Mouse (Mus musculus) neural tube, embryonic 12.5 days (tissue): ENCODE measurements around the gene Fhad1. TPM values are rescaled to one million over a fixed set of nuclear protein-coding genes. Genes with fewer than 3 reads are reported as not detected.

ENCODE experiments used
- ATAC-seq: fragments of 200-750 bp; cut with Nextera tagmentation; 2 replicates; pipeline ENCODE4 v1.8.0; 2017; ENCODE audit warnings: low read depth, mild to moderate bottlenecking, moderate TSS enrichment, moderate library complexity; ENCODE audit not compliant: low FRiP score
- H3K27ac ChIP-seq: fragments of 300-500 bp; sonication (generic); 2 replicates; pipeline ENCODE4 v1.5.1; 2016
- H3K27me3 ChIP-seq: fragments of 300-500 bp; sonication (generic); replicated peaks from 2 replicates; pipeline ENCODE4 v1.6.1; 2016; ENCODE audit warnings: mild to moderate bottlenecking
- H3K36me3 ChIP-seq: fragments of 300-500 bp; sonication (generic); 2 replicates; pipeline ENCODE4 v1.6.1; 2016; ENCODE audit warnings: mild to moderate bottlenecking
- H3K4me1 ChIP-seq: fragments of 300-500 bp; sonication (generic); 2 replicates; pipeline ENCODE4 v1.6.1; 2016
- H3K4me2 ChIP-seq: fragments of 300-500 bp; sonication (generic); replicated peaks from 2 replicates; pipeline ENCODE4 v1.6.1; 2016; ENCODE audit warnings: mild to moderate bottlenecking
- H3K4me3 ChIP-seq: fragments of 300-500 bp; sonication (generic); 2 replicates; pipeline ENCODE4 v1.5.1; 2016
- H3K9ac ChIP-seq: fragments of 300-500 bp; sonication (generic); 2 replicates; pipeline ENCODE4 v1.6.1; 2016; ENCODE audit warnings: mild to moderate bottlenecking
- H3K9me3 ChIP-seq: fragments of 300-500 bp; sonication (generic); 2 replicates; pipeline ENCODE4 v1.6.1; 2016; ENCODE audit warnings: mild to moderate bottlenecking
- WGBS: fragments of 180-500 bp; shearing (Covaris S2); methylation state at CpG from one replicate; pipeline ENCODE4 v1.1.7; 2016; 5-methylcytosine and 5-hydroxymethylcytosine counted together
- polyA plus RNA-seq: library from polyadenylated mRNA; unstranded; fragments of >200 nt; fragmentation: Nextera tagmentation; extraction: Ambion mirVana; gene quantifications from 2 replicates; pipeline ENCODE4 v1.2.1, GENCODE M21; 2016

Fhad1 gene
- polyA plus RNA-seq, 1 experiment from 2014 or later, result 4.1 TPM

- no peak for ATAC-seq
- 79% methylated on average over 5 of the region's 5 CpGs for WGBS
- Histone ChIP-seq H3K9me3 (no peaks in the 10 kb centered on the region), H3K4me2 (no peak overlapping the region), H3K4me1 (no peaks in the 10 kb centered on the region), H3K4me3 (no peak overlapping the region), H3K27ac (no peak overlapping the region), H3K27me3 (no peaks in the 10 kb centered on the region), H3K9ac (no peak overlapping the region), H3K36me3 (no peaks in the 10 kb centered on the region)
Measured at GRCm38 (mm10) chr4:141993347-141994061, 21.4 kb downstream of the Fhad1 start.

DNA sequence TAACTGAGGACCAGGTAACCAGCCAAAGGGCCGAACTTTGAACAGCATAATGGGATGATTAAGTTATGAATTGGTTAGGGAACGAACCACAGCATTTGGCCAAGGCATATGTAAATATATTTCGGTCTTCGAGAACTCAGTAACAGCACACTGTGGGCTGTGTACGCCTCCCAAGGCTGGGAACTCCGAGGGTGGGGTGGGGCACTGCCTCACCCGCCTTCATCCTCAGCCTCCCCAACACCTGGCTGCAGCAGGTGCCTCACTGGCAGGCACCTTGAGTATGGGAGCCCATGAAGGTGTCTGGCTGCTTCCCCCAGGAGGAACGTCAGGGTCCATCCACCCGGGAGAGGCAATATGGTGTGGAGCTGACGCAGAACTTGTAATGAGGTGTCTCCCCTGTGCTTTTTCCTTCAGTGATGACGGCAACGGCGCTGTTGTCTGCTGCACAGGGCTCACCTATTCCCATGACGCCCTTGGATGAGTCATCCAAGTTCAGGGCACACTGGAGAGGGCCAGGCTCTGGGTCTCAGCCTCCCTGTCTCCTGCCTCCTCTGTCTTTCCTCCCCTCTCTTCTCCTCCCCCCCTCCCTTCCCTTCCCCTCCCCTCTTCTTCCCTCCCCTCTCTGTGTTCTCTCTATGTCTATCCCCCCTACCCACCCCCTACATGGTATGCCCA, 22.2 kb downstream of the Fhad1 start:
- ATAC-seq, result no peak
- Histone ChIP-seq H3K4me1 (no peaks in the 10 kb centered on the region), H3K9me3 (no peaks in the 10 kb centered on the region), H3K27me3 (no peaks in the 10 kb centered on the region), H3K36me3 (no peaks in the 10 kb centered on the region), H3K4me3 (no peak overlapping the region), H3K9ac (no peak overlapping the region), H3K4me2 (no peak overlapping the region), H3K27ac (no peak overlapping the region)
- 82% methylated on average over 14 of the region's 14 CpGs for WGBS

- no peak for ATAC-seq
- WGBS, result 91% methylated on average over 1 of the region's 1 CpGs
- Histone ChIP-seq H3K36me3 (no peaks in the 10 kb centered on the region), H3K9me3 (no peaks in the 10 kb centered on the region), H3K4me2 (no peak overlapping the region), H3K27ac (no peak overlapping the region), H3K4me1 (no peaks in the 10 kb centered on the region), H3K27me3 (no peaks in the 10 kb centered on the region), H3K9ac (no peak overlapping the region), H3K4me3 (no peak overlapping the region)
Measured at GRCm38 (mm10) chr4:141988178-141988577, 26.7 kb downstream of the Fhad1 start.

DNA sequence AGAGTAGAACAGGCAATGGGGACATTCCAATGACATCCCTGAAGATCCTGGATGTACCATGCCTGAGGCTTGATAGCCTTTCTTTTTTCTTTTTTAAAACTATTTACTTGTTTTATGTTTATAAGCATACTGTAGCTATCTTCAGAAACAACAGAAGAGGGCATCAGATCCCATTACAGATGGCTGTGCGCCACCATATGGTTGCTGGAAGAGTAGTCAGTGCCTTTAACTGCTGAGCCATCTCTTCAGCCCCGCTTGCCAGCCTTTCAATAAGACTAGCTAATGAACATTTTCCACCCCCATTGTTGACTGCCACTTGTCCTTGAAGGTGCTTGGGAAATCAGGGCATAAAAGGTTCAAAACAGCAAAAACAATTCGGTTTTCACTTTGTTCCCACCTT, 31.2 kb downstream of the Fhad1 start:
- Histone ChIP-seq H3K27me3 (no peaks in the 10 kb centered on the region), H3K9ac (no peak overlapping the region), H3K4me1 (no peaks in the 10 kb centered on the region), H3K9me3 (no peaks in the 10 kb centered on the region), H3K36me3 (no peaks in the 10 kb centered on the region), H3K4me2 (no peak overlapping the region), H3K27ac (no peak overlapping the region), H3K4me3 (no peak overlapping the region)
- WGBS, result 60% methylated on average over 3 of the region's 3 CpGs
- no peak for ATAC-seq

- Histone ChIP-seq H3K4me2 (no peak overlapping the region), H3K9me3 (no peaks in the 10 kb centered on the region), H3K9ac (no peak overlapping the region), H3K36me3 (no peaks in the 10 kb centered on the region), H3K4me3 (no peak overlapping the region), H3K27ac (no peak overlapping the region), H3K27me3 (no peaks in the 10 kb centered on the region), H3K4me1 (no peaks in the 10 kb centered on the region)
- ATAC-seq, result no peak
- WGBS, result 75% methylated on average over 3 of the region's 3 CpGs
Measured at GRCm38 (mm10) chr4:141981475-141981874, 33.4 kb downstream of the Fhad1 start.

DNA sequence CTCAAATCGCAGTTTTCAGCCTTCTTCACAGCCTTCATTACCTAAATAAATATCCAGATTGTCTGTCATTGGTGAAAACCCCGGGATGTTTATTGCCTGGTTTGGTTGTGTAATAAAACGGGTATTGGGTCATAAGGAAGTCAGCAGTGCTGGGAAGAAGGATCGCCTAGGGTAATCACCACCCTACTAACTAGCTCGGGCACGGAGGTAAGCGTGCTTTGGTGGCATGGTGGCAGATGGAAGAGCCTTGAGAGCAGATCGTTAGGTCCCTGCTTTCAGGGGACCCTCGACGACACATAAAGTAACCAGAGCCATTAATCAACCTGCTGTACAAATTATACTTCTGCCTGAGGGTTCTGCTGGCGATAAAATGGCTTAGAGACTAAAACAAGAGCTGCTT, 36.3 kb downstream of the Fhad1 start:
- H3K36me3 ChIP-seq, result no peaks in the 10 kb centered on the region
- 30% methylated on average over 11 of the region's 11 CpGs for WGBS
- ATAC-seq, result no peak
- H3K4me1 ChIP-seq, result no peaks in the 10 kb centered on the region
- H3K4me3 ChIP-seq, result no peak overlapping the region
- H3K9ac ChIP-seq, result no peak overlapping the region
- no peak overlapping the region for H3K4me2 ChIP-seq
- H3K9me3 ChIP-seq, result no peaks in the 10 kb centered on the region
- H3K27ac ChIP-seq, result no peak overlapping the region
- no peaks in the 10 kb centered on the region for H3K27me3 ChIP-seq

GRCm38 (mm10) chr4:141977346-141977745, 37.5 kb downstream of the Fhad1 start:
- peaks cover 2% of the 10 kb centered on the region for H3K9me3 ChIP-seq
- no peaks in the 10 kb centered on the region for H3K27me3 ChIP-seq
- H3K36me3 ChIP-seq, result no peaks in the 10 kb centered on the region
- no peak overlapping the region for H3K4me2 ChIP-seq
- ATAC-seq, result no peak
- no peak overlapping the region for H3K27ac ChIP-seq
- WGBS, result 62% methylated on average over 9 of the region's 9 CpGs
- no peak overlapping the region for H3K9ac ChIP-seq
- no peak overlapping the region for H3K4me3 ChIP-seq
- no peaks in the 10 kb centered on the region for H3K4me1 ChIP-seq

DNA sequence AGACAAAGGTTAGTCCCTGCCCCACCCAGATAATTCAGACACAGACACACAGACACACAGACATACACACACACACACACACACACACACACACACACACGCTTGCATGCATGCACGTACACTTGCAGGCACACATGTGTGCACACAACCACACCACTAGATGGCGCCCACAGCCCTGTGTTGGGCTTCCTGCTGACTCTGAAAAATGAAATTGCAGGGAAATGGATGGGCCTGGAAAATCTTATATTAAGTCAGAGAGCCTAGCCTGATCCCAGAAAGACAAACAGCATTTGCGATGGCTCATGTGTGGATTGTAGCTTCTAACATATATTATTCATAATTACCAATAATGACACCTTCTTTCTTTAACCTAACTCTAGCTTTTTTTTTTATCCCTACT, 38.7 kb downstream of the Fhad1 start:
- Histone ChIP-seq H3K9me3 (peaks cover 12% of the 10 kb centered on the region), H3K4me3 (no peak overlapping the region), H3K27ac (no peak overlapping the region), H3K27me3 (no peaks in the 10 kb centered on the region), H3K4me1 (no peaks in the 10 kb centered on the region), H3K4me2 (no peak overlapping the region), H3K36me3 (no peaks in the 10 kb centered on the region), H3K9ac (no peak overlapping the region)
- no peak for ATAC-seq
- WGBS, result 59% methylated on average over 4 of the region's 4 CpGs

DNA sequence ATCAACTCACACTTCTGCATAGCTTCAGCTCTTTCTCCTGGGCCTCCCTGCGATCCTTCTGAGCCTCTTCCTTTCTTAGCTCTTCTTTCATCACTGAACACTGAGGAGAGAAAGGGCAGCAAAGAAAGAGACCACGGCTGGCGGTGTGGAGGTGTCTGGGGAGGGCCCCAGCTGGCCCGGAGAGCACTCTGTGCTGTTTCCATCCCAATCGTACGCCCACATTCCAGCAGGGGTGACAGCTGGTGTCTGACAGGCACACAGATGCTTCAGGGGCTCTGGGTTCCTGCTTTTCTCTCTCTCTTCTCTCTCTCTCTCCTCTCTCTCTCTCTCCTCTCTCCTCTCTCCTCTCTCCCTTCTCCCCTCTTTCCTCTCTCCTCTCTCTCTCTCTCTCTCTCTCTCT, 50.3 kb downstream of the Fhad1 start:
- no peak for ATAC-seq
- Histone ChIP-seq H3K4me1 (no peaks in the 10 kb centered on the region; the same call in none of the 2 replicates), H3K4me2 (0 out of 2 replicates have a peak overlapping the region, but pooled peaks have one; percentile 2), H3K27me3 (no peaks in the 10 kb centered on the region), H3K27ac (no peak overlapping the region), H3K4me3 (no peak overlapping the region), H3K9ac (no peak overlapping the region), H3K9me3 (peaks cover 8% of the 10 kb centered on the region; the same call in 1 of the 2 replicates), H3K36me3 (no peaks in the 10 kb centered on the region)
- WGBS, result 25% methylated on average over 6 of the region's 6 CpGs

DNA sequence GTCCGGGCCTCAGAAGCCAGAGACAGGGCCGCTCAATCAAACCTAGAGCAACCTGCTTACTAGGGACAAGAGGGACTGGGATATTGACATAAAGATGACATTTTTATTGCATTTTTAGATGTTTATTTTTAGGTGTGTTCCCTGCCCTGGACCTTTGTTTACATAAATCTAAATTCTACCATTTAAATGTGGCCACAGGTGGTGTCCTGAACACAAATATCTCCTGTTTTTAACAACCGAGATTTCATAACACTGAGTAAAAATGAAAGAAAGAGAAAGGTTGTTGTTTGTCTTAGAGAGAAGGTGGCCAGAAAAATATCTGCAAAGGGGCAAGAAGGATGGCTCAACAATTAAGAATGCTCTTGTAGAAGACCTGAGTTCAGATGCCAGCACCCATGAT, 51.0 kb downstream of the Fhad1 start:
- H3K27ac ChIP-seq, result no peak overlapping the region
- H3K27me3 ChIP-seq, result no peaks in the 10 kb centered on the region
- H3K9ac ChIP-seq, result no peak overlapping the region
- WGBS, result 85% methylated on average over 3 of the region's 3 CpGs
- no peaks in the 10 kb centered on the region; the same call in none of the 2 replicates for H3K4me1 ChIP-seq
- H3K4me2 ChIP-seq, result no peak overlapping the region
- H3K9me3 ChIP-seq, result peaks cover 8% of the 10 kb centered on the region; the same call in 1 of the 2 replicates
- no peak overlapping the region for H3K4me3 ChIP-seq
- no peak for ATAC-seq
- H3K36me3 ChIP-seq, result no peaks in the 10 kb centered on the region

DNA sequence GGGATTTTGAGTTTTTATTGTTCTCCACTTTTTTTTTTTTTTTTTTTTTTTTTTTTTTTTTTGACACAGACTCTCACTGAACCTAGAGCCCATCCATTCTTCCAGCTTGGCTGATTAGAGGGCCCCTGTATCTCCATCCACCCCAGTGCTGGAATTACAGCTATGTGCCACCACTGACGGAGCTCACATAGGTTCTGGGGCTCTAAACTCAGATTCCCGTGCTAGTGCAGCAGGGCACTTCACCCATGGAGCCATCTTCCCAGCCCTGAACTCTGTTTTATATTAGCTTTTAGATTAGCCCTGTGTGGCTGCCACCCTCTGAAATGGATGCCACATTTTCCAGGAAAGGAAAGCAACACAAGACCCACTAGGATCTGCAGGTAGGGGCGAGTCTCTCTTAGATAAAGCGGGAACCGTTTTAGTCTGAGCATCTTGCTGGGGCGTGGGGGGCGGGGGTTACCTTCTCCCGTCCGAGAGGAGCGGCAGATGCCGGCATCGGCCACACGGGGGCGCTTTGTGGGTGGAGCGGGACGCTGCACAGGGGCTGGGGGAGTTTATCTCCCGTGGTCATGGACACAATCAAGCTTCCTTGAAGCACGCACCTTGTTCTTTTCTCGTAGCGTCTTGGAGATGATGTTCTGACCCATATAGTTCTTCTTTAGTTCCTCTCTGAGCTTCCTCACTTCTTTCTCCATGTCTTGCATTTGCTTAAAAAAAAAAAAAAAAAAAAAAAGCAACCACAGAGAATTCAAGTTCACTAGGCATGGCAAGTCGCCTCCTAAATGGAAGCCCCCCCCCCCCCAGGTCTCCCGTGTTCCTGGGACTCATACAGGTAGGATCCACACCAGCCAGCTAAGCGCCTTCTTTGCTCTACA, 51.8 kb downstream of the Fhad1 start:
- H3K4me2 ChIP-seq, result peak overlapping the region; percentile 18; the same call in 1 of the 2 replicates
- no peaks in the 10 kb centered on the region; the same call in 1 of the 2 replicates for H3K27me3 ChIP-seq
- no peak overlapping the region for H3K4me3 ChIP-seq
- no peak overlapping the region for H3K9ac ChIP-seq
- H3K27ac ChIP-seq, result no peak overlapping the region
- WGBS, result 12% methylated on average over 23 of the region's 23 CpGs
- ATAC-seq, result no peak
- peaks cover 8% of the 10 kb centered on the region; the same call in 1 of the 2 replicates for H3K9me3 ChIP-seq
- peaks cover 8% of the 10 kb centered on the region for H3K4me1 ChIP-seq
- no peaks in the 10 kb centered on the region for H3K36me3 ChIP-seq

- Histone ChIP-seq H3K4me3 (no peak overlapping the region), H3K9ac (no peak overlapping the region), H3K4me2 (no peak overlapping the region), H3K27ac (no peak overlapping the region), H3K4me1 (peaks cover 15% of the 10 kb centered on the region), H3K27me3 (no peaks in the 10 kb centered on the region; the same call in 1 of the 2 replicates), H3K9me3 (peaks cover 8% of the 10 kb centered on the region; the same call in 1 of the 2 replicates), H3K36me3 (no peaks in the 10 kb centered on the region)
- WGBS, result 87% methylated on average over 8 of the region's 8 CpGs
- ATAC-seq, result no peak
Measured at GRCm38 (mm10) chr4:141960037-141960436, 54.8 kb downstream of the Fhad1 start.
